Mouse (Mus musculus): ENCODE results near the gene Eif4g3. TPM values are rescaled to one million over a fixed set of nuclear protein-coding genes. Genes with fewer than 3 reads are reported as not detected.

The Eif4g3 gene
- polyA plus RNA-seq, 1 experiment from 2014 or later, result 97.4 TPM

GRCm38 (mm10) chr4:138217441-138217840 lies 224.6 kb downstream of the Eif4g3 start:
- Histone ChIP-seq H3K79me2 (ENCODE audit: inconsistent target) (peaks cover 51% of the 10 kb centered on the region), H3K27ac (peak overlapping the region; percentile 60), H3K4me3 (ENCODE audit: inconsistent target) (peak overlapping the region; percentile 77), H3K36me3 (ENCODE audit: inconsistent target) (peaks cover 5% of the 10 kb centered on the region; the same call in 1 of the 2 replicates)
- 0% methylated on average over 13 of the region's 36 CpGs for WGBS (ENCODE audit: missing documents)

DNA sequence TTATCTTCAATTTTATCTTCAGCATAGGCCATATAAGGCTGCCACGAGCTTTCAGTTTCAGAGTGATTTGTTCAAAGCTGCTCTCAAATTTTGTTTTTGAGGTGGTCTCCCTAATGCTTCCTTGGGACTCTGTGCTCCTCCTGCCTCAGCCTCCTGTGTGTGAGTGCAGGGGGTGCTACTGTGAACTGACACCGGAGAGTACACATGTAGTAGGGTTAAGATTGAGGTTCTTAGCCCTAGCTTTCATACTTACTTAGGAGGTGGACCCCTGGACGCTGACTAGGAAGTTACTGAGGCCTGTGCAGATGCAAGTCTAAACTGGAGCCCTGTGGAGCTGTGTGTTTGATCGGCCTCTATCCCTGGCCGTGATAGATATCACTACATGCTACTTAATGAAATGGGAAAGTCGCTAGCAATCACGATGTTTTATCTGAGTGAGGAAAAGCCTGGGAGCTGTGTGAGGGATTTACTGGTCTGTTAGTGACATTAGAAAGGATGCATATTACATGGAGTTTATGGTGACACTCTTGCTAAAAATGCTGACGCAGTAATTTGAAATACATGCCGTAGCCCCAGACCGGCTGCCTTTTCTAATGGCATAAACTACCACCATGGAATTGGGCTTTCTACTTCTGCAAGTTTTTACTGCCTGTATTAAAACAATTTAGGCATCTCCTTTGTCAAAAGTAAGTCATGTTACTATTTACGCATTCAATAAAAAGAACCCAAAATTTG lies 225.3 kb downstream of the Eif4g3 start:
- Histone ChIP-seq H3K27ac (peak overlapping the region; percentile 60), H3K4me3 (ENCODE audit: inconsistent target) (peak overlapping the region; percentile 77), H3K36me3 (ENCODE audit: inconsistent target) (peaks cover 11% of the 10 kb centered on the region; the same call in 1 of the 2 replicates), H3K79me2 (ENCODE audit: inconsistent target) (peaks cover 57% of the 10 kb centered on the region)
- WGBS (ENCODE audit: missing documents), result 59% methylated on average over 11 of the region's 11 CpGs

DNA sequence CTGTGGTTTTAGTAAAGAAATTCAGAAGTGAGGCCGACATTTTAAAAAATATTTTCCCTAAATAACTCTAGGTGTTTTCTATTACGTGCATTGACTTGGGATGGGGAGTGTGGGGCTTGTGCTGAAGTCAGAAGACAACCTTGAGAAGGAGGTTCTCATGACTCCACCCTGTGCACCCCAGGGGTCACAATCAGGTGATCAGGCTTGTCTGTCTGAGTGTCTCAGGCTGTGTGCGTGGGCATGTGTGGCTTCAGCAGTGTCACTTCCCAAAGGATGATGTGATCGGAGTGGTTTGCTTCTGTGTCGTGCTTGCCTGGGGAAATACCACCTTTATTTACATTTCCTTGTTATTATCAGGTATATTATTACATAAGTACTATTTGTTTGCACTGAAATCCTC lies 226.5 kb downstream of the Eif4g3 start:
- no peak overlapping the region for H3K27ac ChIP-seq
- H3K4me3 ChIP-seq (ENCODE audit: inconsistent target), result no peak overlapping the region
- H3K36me3 ChIP-seq (ENCODE audit: inconsistent target), result peaks cover 23% of the 10 kb centered on the region; the same call in 1 of the 2 replicates
- peaks cover 62% of the 10 kb centered on the region for H3K79me2 ChIP-seq (ENCODE audit: inconsistent target)
- 70% methylated on average over 5 of the region's 5 CpGs for WGBS (ENCODE audit: missing documents)

DNA sequence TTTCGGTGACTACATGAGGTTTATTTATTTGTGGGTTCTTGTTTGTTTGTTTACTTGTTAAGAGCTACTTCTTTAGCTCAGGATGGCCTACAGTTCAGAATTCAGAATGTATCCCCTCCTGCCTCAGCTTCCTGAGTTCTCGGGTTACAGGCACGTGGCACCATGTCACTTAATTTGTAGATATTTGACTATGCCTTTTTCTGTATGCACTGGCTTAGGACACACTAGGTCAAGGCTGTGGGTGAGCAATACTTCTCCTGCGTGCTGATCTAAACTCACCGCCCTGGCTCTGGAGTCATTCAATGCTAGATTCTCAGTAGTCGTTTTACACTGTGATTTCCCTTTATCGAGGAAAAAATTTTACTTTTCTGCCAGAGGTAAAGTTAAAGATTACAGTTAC lies 227.9 kb downstream of the Eif4g3 start:
- no peak overlapping the region for H3K4me3 ChIP-seq (ENCODE audit: inconsistent target)
- 62% methylated on average over 7 of the region's 7 CpGs for WGBS (ENCODE audit: missing documents)
- no peak overlapping the region for H3K27ac ChIP-seq
- peaks cover 62% of the 10 kb centered on the region for H3K79me2 ChIP-seq (ENCODE audit: inconsistent target)
- peaks cover 34% of the 10 kb centered on the region for H3K36me3 ChIP-seq (ENCODE audit: inconsistent target)

GRCm38 (mm10) chr4:138221406-138221805 lies 228.6 kb downstream of the Eif4g3 start:
- no peak overlapping the region for H3K4me3 ChIP-seq (ENCODE audit: inconsistent target)
- H3K36me3 ChIP-seq (ENCODE audit: inconsistent target), result peaks cover 41% of the 10 kb centered on the region
- H3K27ac ChIP-seq, result no peak overlapping the region
- 65% methylated on average over 5 of the region's 5 CpGs for WGBS (ENCODE audit: missing documents)
- peaks cover 62% of the 10 kb centered on the region for H3K79me2 ChIP-seq (ENCODE audit: inconsistent target)

DNA sequence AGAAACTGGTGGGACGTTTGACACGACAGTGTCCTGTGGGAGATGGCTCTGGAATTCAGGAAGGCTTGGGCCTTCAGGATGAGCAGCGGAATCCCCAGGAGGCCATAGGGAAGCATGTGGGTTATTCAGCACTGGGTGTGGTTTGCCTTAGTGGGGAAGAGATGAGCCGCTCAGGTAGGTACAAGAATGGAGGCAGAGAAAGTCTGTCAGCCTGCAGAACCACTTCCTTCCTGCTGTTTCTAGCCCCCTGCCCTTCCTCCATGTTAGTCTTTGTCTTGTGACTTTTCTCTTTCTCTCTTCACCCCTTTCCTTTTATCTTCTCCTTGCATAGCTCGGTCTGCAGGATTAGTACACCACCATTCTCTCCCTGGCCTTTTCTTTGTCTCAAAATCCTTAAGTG lies 229.6 kb downstream of the Eif4g3 start:
- peaks cover 62% of the 10 kb centered on the region for H3K79me2 ChIP-seq (ENCODE audit: inconsistent target)
- 69% methylated on average over 5 of the region's 5 CpGs for WGBS (ENCODE audit: missing documents)
- no peak overlapping the region for H3K27ac ChIP-seq
- H3K36me3 ChIP-seq (ENCODE audit: inconsistent target), result peaks cover 46% of the 10 kb centered on the region
- no peak overlapping the region for H3K4me3 ChIP-seq (ENCODE audit: inconsistent target)

DNA sequence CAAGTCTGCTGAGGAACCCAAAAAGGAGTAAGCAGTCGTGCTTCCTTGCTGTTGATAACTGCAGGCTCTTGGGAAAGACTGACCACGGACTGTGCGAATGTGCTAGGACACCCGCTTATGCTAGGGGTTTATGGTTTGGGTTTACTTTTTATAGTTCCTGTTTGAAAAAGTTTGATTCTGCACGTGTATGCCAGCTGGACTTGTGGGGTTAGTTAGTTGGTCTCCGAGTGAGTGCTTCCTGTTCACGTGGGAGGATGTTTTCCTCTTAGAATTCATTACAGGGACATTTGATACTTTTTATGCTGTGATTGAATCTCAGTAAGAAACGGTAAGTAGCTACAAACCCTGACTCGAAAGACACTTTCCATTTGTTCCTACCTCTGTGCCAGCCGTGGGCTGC lies 230.8 kb downstream of the Eif4g3 start:
- no peak overlapping the region for H3K27ac ChIP-seq
- no peak overlapping the region for H3K4me3 ChIP-seq (ENCODE audit: inconsistent target)
- 33% methylated on average over 10 of the region's 10 CpGs for WGBS (ENCODE audit: missing documents)
- H3K36me3 ChIP-seq (ENCODE audit: inconsistent target), result peaks cover 59% of the 10 kb centered on the region
- peaks cover 49% of the 10 kb centered on the region for H3K79me2 ChIP-seq (ENCODE audit: inconsistent target)

DNA sequence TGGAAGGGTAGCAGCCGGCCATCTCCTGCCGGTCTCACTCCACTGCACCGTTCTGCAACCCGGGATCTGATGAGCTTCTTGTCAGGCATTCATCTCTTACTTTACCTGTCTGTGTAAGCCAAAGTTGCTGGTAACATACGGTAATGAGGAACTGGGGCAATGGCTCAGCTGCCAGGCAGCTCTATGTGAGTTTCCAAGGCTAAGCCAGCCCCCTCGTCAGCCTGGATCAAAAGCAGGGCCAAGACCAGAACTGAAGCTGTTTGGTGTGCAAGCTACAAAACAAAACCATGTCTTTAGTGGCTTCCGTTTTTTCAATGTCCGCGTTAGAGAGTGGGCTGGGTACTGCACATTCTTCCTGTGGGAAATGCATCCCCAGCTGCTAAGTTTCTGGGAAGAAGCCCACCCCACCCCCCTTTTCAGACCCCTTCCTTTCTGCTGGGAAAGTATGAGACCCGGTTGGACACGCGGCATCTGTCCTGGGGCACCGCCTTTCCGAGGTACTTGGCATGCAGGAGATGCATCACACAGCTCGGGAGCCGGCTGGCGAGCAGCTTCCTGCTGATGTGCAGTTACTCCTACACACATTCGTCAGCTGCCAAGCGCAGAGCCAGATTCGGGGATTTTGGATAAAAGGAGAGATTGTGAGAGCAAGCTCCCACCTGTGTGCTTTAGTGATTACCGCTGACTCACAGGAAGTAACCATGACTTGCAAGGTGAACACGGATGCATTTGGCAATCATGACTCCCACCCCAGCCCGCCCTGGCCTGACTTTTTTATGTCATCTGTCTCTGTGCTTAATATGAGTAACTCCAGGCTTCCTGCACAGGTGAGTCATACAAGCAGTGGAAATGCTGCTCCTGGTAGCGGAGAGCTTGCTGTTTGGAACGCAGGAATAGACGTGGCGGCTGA lies 254.2 kb downstream of the Eif4g3 start:
- 58% methylated on average over 27 of the region's 27 CpGs for WGBS (ENCODE audit: missing documents)
- Histone ChIP-seq H3K79me2 (ENCODE audit: inconsistent target) (no peaks in the 10 kb centered on the region), H3K4me3 (ENCODE audit: inconsistent target) (no peak overlapping the region), H3K27ac (no peak overlapping the region), H3K36me3 (ENCODE audit: inconsistent target) (peaks cover 30% of the 10 kb centered on the region)

- peak within 1 kb of the TSS; percentile 12; the same call in 1 of the 2 replicates for H3K4me3 ChIP-seq (ENCODE audit: inconsistent target)
- 4% methylated on average over 59 of the region's 74 CpGs for WGBS (ENCODE audit: missing documents)
- no peaks in the 10 kb centered on the region for H3K36me3 ChIP-seq (ENCODE audit: inconsistent target)
- no peak within 1 kb of the TSS for H3K27ac ChIP-seq
- H3K79me2 ChIP-seq (ENCODE audit: inconsistent target), result no peaks in the 10 kb centered on the region
These were observed 257.5 kb downstream of the Eif4g3 start, which contains the start of the genes Sh2d5 and Kif17 for GRCm38 (mm10) chr4:138250088-138250960. TSS of gene Sh2d5 (plus strand) at chr4:138250403. TSS of gene Kif17 (plus strand) at chr4:138250435.

DNA sequence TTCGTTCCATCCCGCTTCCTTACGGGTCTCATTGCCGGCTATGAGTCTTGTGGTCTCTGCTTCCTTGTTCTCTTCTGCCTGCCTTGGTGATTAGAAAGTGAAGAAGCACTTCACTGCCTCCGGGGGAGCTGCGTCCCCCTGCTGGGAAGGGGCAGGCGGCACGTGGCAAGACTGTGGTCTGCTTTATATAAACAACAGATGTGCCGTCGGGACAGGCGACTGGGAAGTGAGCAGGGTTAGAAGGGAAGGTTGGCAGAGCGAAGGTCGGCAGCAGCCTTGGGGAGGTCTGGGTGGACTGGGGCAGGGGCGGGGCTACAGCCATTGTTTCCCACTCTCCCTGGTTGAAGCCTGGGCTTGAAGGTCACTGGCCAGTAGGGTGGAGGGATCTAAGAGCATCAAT lies 259.0 kb downstream of the Eif4g3 start:
- Histone ChIP-seq H3K36me3 (ENCODE audit: inconsistent target) (no peaks in the 10 kb centered on the region), H3K4me3 (ENCODE audit: inconsistent target) (no peak overlapping the region; the same call in 1 of the 2 replicates), H3K27ac (no peak overlapping the region), H3K79me2 (ENCODE audit: inconsistent target) (no peaks in the 10 kb centered on the region)
- 6% methylated on average over 14 of the region's 14 CpGs for WGBS (ENCODE audit: missing documents)

GRCm38 (mm10) chr4:138252231-138252630 lies 259.4 kb downstream of the Eif4g3 start:
- no peak overlapping the region for H3K27ac ChIP-seq
- no peaks in the 10 kb centered on the region for H3K36me3 ChIP-seq (ENCODE audit: inconsistent target)
- no peak overlapping the region for H3K4me3 ChIP-seq (ENCODE audit: inconsistent target)
- no peaks in the 10 kb centered on the region for H3K79me2 ChIP-seq (ENCODE audit: inconsistent target)
- 23% methylated on average over 4 of the region's 5 CpGs for WGBS (ENCODE audit: missing documents)

DNA sequence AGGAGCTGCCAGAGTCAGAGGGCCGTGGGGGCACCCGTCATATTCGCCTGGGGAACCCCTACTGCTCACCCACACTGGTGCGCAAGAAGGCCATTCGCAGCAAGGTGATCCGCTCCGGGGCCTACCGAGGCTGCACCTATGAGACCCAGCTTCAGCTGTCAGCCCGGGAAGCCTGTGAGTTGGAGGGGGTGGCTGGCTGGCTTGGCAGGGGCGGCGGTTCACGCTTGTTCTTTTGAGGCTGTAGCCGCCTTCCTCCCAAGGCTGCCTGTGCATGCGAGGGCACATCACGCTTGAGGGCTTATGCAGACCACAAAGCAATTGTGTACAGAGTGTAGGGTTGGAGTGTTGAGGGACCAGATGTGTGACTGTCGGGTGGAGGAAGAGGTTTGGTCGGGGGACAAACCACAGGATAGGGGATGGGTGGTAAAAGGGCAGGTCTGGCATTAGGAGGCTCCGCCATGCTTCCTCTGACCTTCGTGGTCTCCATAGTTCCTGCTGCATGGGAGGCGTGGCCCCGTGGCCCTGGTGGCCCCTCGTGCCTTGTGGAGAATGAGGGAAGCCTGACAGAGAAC lies 264.4 kb downstream of the Eif4g3 start:
- H3K27ac ChIP-seq, result no peak overlapping the region

More for the DNA sequence above, 264.4 kb downstream of the Eif4g3 start:
- Histone ChIP-seq H3K4me3 (ENCODE audit: inconsistent target) (no peak overlapping the region), H3K79me2 (ENCODE audit: inconsistent target) (no peaks in the 10 kb centered on the region), H3K36me3 (ENCODE audit: inconsistent target) (no peaks in the 10 kb centered on the region)
- WGBS (ENCODE audit: missing documents), result 33% methylated on average over 22 of the region's 22 CpGs

Measured in macrophage (primary cell).